Mouse (Mus musculus): ENCODE data around the gene Stmn1. TPM values are rescaled to one million over a fixed set of nuclear protein-coding genes. Genes with fewer than 3 reads are reported as not detected.

Gene Stmn1
- 3,693 and 3,815 TPM in 2 replicates for polyA plus RNA-seq (2014; fragmentation: Nextera tagmentation; extraction: Ambion mirVana)

GRCm38 (mm10) chr4:134468215-134468575, at the start of gene Stmn1:
Gene Stmn1 (plus strand): TSS chr4:134468320.
- Histone ChIP-seq H3K36me3 (ENCODE audit: control insufficient read depth, insufficient read depth, low read length) (peaks cover 14% of the 10 kb centered on the region), H3K4me2 (ENCODE audit: low read depth) (peak within 1 kb of the TSS; percentile 89)
- 0% methylated on average over 30 of the region's 31 CpGs for whole genome bisulfite sequencing

GRCm38 (mm10) chr4:134421971-134422370, 46.1 kb upstream of the Stmn1 start:
- Histone ChIP-seq H3K27me3 (ENCODE audit: control insufficient read depth, insufficient read depth, low read length) (no peaks in the 10 kb centered on the region), H3K9ac (ENCODE audit: low read length) (no peak overlapping the region), H3K4me1 (ENCODE audit: control insufficient read depth, insufficient read depth, low read length) (no peaks in the 10 kb centered on the region), H3K4me3 (ENCODE audit: low read depth, low read length) (no peak overlapping the region), H3K4me2 (ENCODE audit: low read depth) (no peak overlapping the region), H3K36me3 (ENCODE audit: control insufficient read depth, insufficient read depth, low read length) (no peaks in the 10 kb centered on the region), H3K27ac (ENCODE audit: low read depth, low read length) (no peak overlapping the region), H3K9me3 (ENCODE audit: control insufficient read depth, low read length) (no peaks in the 10 kb centered on the region)
- ATAC-seq (ENCODE audit: insufficient read depth, low FRiP score, low TSS enrichment) (no peak), DNase-seq (ENCODE audit: low spot score) (no peak)
- WGBS = 61% methylated on average over 11 of the region's 11 CpGs

More at GRCm38 (mm10) chr4:134468215-134468575, at the start of gene Stmn1:
- H3K9ac ChIP-seq (ENCODE audit: low read length) = peak within 1 kb of the TSS; percentile 98
- peaks cover 9% of the 10 kb centered on the region; the same call in 1 of the 2 replicates for H3K4me1 ChIP-seq (ENCODE audit: control insufficient read depth, insufficient read depth, low read length)
- ATAC-seq (ENCODE audit: insufficient read depth, low FRiP score, low TSS enrichment) = peak; percentile 92
- H3K27ac ChIP-seq (ENCODE audit: low read depth, low read length) = peak within 1 kb of the TSS; percentile 95
- peak; percentile 97 for DNase-seq (ENCODE audit: low spot score)
- no peaks in the 10 kb centered on the region for H3K27me3 ChIP-seq (ENCODE audit: control insufficient read depth, insufficient read depth, low read length)
- peak within 1 kb of the TSS; percentile 96 for H3K4me3 ChIP-seq (ENCODE audit: low read depth, low read length)
- no peaks in the 10 kb centered on the region for H3K9me3 ChIP-seq (ENCODE audit: control insufficient read depth, low read length)

GRCm38 (mm10) chr4:134423949-134424348, 44.2 kb upstream of the Stmn1 start:
- ATAC-seq (ENCODE audit: insufficient read depth, low FRiP score, low TSS enrichment) = no peak
- no peaks in the 10 kb centered on the region for H3K4me1 ChIP-seq (ENCODE audit: control insufficient read depth, insufficient read depth, low read length)
- no peaks in the 10 kb centered on the region for H3K36me3 ChIP-seq (ENCODE audit: control insufficient read depth, insufficient read depth, low read length)
- H3K9ac ChIP-seq (ENCODE audit: low read length) = no peak overlapping the region
- no peak for DNase-seq (ENCODE audit: low spot score)
- H3K9me3 ChIP-seq (ENCODE audit: control insufficient read depth, low read length) = no peaks in the 10 kb centered on the region
- H3K27ac ChIP-seq (ENCODE audit: low read depth, low read length) = no peak overlapping the region
- H3K27me3 ChIP-seq (ENCODE audit: control insufficient read depth, insufficient read depth, low read length) = no peaks in the 10 kb centered on the region
- 86% methylated on average over 7 of the region's 7 CpGs for WGBS
- no peak overlapping the region for H3K4me3 ChIP-seq (ENCODE audit: low read depth, low read length)
- no peak overlapping the region for H3K4me2 ChIP-seq (ENCODE audit: low read depth)

- H3K4me2 ChIP-seq (ENCODE audit: low read depth) = no peak overlapping the region
- WGBS = 75% methylated on average over 7 of the region's 7 CpGs
- H3K4me3 ChIP-seq (ENCODE audit: low read depth, low read length) = no peak overlapping the region
- H3K9me3 ChIP-seq (ENCODE audit: control insufficient read depth, low read length) = no peaks in the 10 kb centered on the region
- DNase-seq (ENCODE audit: low spot score) = no peak
- H3K4me1 ChIP-seq (ENCODE audit: control insufficient read depth, insufficient read depth, low read length) = no peaks in the 10 kb centered on the region
- ATAC-seq (ENCODE audit: insufficient read depth, low FRiP score, low TSS enrichment) = no peak
- H3K36me3 ChIP-seq (ENCODE audit: control insufficient read depth, insufficient read depth, low read length) = no peaks in the 10 kb centered on the region
- no peak overlapping the region for H3K9ac ChIP-seq (ENCODE audit: low read length)
- no peaks in the 10 kb centered on the region for H3K27me3 ChIP-seq (ENCODE audit: control insufficient read depth, insufficient read depth, low read length)
- H3K27ac ChIP-seq (ENCODE audit: low read depth, low read length) = no peak overlapping the region
These were observed 43.0 kb upstream of the Stmn1 start for GRCm38 (mm10) chr4:134425088-134425487.

GRCm38 (mm10) chr4:134430381-134431004, 37.6 kb upstream of the Stmn1 start:
- Histone ChIP-seq H3K27ac (ENCODE audit: low read depth, low read length) (peak overlapping the region; percentile 73), H3K4me1 (ENCODE audit: control insufficient read depth, insufficient read depth, low read length) (peaks cover 7% of the 10 kb centered on the region; the same call in 1 of the 2 replicates), H3K4me2 (ENCODE audit: low read depth) (peak overlapping the region; percentile 15; the same call in 1 of the 2 replicates), H3K9me3 (ENCODE audit: control insufficient read depth, low read length) (no peaks in the 10 kb centered on the region), H3K27me3 (ENCODE audit: control insufficient read depth, insufficient read depth, low read length) (no peaks in the 10 kb centered on the region), H3K36me3 (ENCODE audit: control insufficient read depth, insufficient read depth, low read length) (no peaks in the 10 kb centered on the region), H3K4me3 (ENCODE audit: low read depth, low read length) (no peak overlapping the region), H3K9ac (ENCODE audit: low read length) (no peak overlapping the region)
- WGBS = 28% methylated on average over 23 of the region's 23 CpGs
- DNase-seq (ENCODE audit: low spot score) (peak; percentile 73), ATAC-seq (ENCODE audit: insufficient read depth, low FRiP score, low TSS enrichment) (peak; percentile 63; the same call in 1 of the 2 replicates)

GRCm38 (mm10) chr4:134432686-134433360, 35.3 kb upstream of the Stmn1 start:
- WGBS = 89% methylated on average over 15 of the region's 15 CpGs
- Histone ChIP-seq H3K9me3 (ENCODE audit: control insufficient read depth, low read length) (no peaks in the 10 kb centered on the region), H3K4me2 (ENCODE audit: low read depth) (no peak overlapping the region), H3K27ac (ENCODE audit: low read depth, low read length) (no peak overlapping the region), H3K36me3 (ENCODE audit: control insufficient read depth, insufficient read depth, low read length) (no peaks in the 10 kb centered on the region), H3K9ac (ENCODE audit: low read length) (no peak overlapping the region), H3K4me3 (ENCODE audit: low read depth, low read length) (no peak overlapping the region), H3K4me1 (ENCODE audit: control insufficient read depth, insufficient read depth, low read length) (peaks cover 7% of the 10 kb centered on the region; the same call in 1 of the 2 replicates), H3K27me3 (ENCODE audit: control insufficient read depth, insufficient read depth, low read length) (no peaks in the 10 kb centered on the region)
- no peak for ATAC-seq (ENCODE audit: insufficient read depth, low FRiP score, low TSS enrichment)
- DNase-seq (ENCODE audit: low spot score) = no peak

GRCm38 (mm10) chr4:134436185-134436584, 31.9 kb upstream of the Stmn1 start:
- DNase-seq (ENCODE audit: low spot score) (peak; percentile 67), ATAC-seq (ENCODE audit: insufficient read depth, low FRiP score, low TSS enrichment) (no peak)
- Histone ChIP-seq H3K9me3 (ENCODE audit: control insufficient read depth, low read length) (no peaks in the 10 kb centered on the region), H3K27ac (ENCODE audit: low read depth, low read length) (no peak overlapping the region), H3K4me1 (ENCODE audit: control insufficient read depth, insufficient read depth, low read length) (peaks cover 3% of the 10 kb centered on the region; the same call in 1 of the 2 replicates), H3K27me3 (ENCODE audit: control insufficient read depth, insufficient read depth, low read length) (no peaks in the 10 kb centered on the region), H3K4me3 (ENCODE audit: low read depth, low read length) (no peak overlapping the region), H3K9ac (ENCODE audit: low read length) (no peak overlapping the region), H3K4me2 (ENCODE audit: low read depth) (no peak overlapping the region), H3K36me3 (ENCODE audit: control insufficient read depth, insufficient read depth, low read length) (no peaks in the 10 kb centered on the region)
- WGBS = 26% methylated on average over 7 of the region's 7 CpGs

- WGBS = 65% methylated on average over 10 of the region's 10 CpGs
- Histone ChIP-seq H3K36me3 (ENCODE audit: control insufficient read depth, insufficient read depth, low read length) (no peaks in the 10 kb centered on the region), H3K27ac (ENCODE audit: low read depth, low read length) (no peak overlapping the region), H3K4me3 (ENCODE audit: low read depth, low read length) (no peak overlapping the region), H3K9me3 (ENCODE audit: control insufficient read depth, low read length) (no peaks in the 10 kb centered on the region), H3K27me3 (ENCODE audit: control insufficient read depth, insufficient read depth, low read length) (no peaks in the 10 kb centered on the region), H3K4me1 (ENCODE audit: control insufficient read depth, insufficient read depth, low read length) (no peaks in the 10 kb centered on the region), H3K9ac (ENCODE audit: low read length) (no peak overlapping the region), H3K4me2 (ENCODE audit: low read depth) (no peak overlapping the region)
- no peak for ATAC-seq (ENCODE audit: insufficient read depth, low FRiP score, low TSS enrichment)
- DNase-seq (ENCODE audit: low spot score) = peak; percentile 24
These were observed 31.5 kb upstream of the Stmn1 start for GRCm38 (mm10) chr4:134436659-134437058.

- no peak overlapping the region for H3K4me3 ChIP-seq (ENCODE audit: low read depth, low read length)
- no peaks in the 10 kb centered on the region for H3K27me3 ChIP-seq (ENCODE audit: control insufficient read depth, insufficient read depth, low read length)
- H3K9ac ChIP-seq (ENCODE audit: low read length) = no peak overlapping the region
- H3K4me1 ChIP-seq (ENCODE audit: control insufficient read depth, insufficient read depth, low read length) = no peaks in the 10 kb centered on the region
- H3K9me3 ChIP-seq (ENCODE audit: control insufficient read depth, low read length) = no peaks in the 10 kb centered on the region
- H3K4me2 ChIP-seq (ENCODE audit: low read depth) = no peak overlapping the region
- no peak for DNase-seq (ENCODE audit: low spot score)
- H3K36me3 ChIP-seq (ENCODE audit: control insufficient read depth, insufficient read depth, low read length) = no peaks in the 10 kb centered on the region
- no peak for ATAC-seq (ENCODE audit: insufficient read depth, low FRiP score, low TSS enrichment)
- 73% methylated on average over 3 of the region's 3 CpGs for WGBS
- H3K27ac ChIP-seq (ENCODE audit: low read depth, low read length) = no peak overlapping the region
These were observed 29.0 kb upstream of the Stmn1 start for GRCm38 (mm10) chr4:134439119-134439518.
